Mouse (Mus musculus): ENCODE measurements around the gene Bcl6b.

The Bcl6b gene

GRCm38 (mm10) chr11:70233016-70233415, 3.4 kb upstream of the Bcl6b start:
- DNase-seq, result peak in 1 of 2 experiments; percentile 53

- peak; percentile 51 to 71 for DNase-seq
These were observed 2.9 kb upstream of the Bcl6b start for GRCm38 (mm10) chr11:70232546-70232945.

- peak; percentile 82 to 88 for DNase-seq
These were observed 685 bp upstream of the Bcl6b start for GRCm38 (mm10) chr11:70230239-70230727.

- DNase-seq, result peak; percentile 93
These were observed 770 bp downstream of the Bcl6b start for GRCm38 (mm10) chr11:70228828-70229227.

- no peak for DNase-seq
These were observed 1.8 kb downstream of the Bcl6b start for GRCm38 (mm10) chr11:70227661-70228245.

GRCm38 (mm10) chr11:70227126-70227525, 2.5 kb downstream of the Bcl6b start:
- DNase-seq, result no peak

GRCm38 (mm10) chr11:70226602-70226890, 3.1 kb downstream of the Bcl6b start:
- peak; percentile 63 to 75 for DNase-seq

GRCm38 (mm10) chr11:70225798-70226601, 3.6 kb downstream of the Bcl6b start:
- no peak for DNase-seq

GRCm38 (mm10) chr11:70223724-70224123, 5.9 kb downstream of the Bcl6b start:
- peak; percentile 63 to 83 for DNase-seq

GRCm38 (mm10) chr11:70221603-70222500, 7.7 kb downstream of the Bcl6b start:
- peak; percentile 64 to 74 for DNase-seq

- peak; percentile 99 for DNase-seq
These were observed 8.6 kb downstream of the Bcl6b start, which contains the start of gene Slc16a13 for GRCm38 (mm10) chr11:70220731-70221602. Gene Slc16a13, minus strand, starts transcription at chr11:70221064.

GRCm38 (mm10) chr11:70220323-70220722, 9.3 kb downstream of the Bcl6b start:
- DNase-seq, result peak in 1 of 2 experiments; percentile 65

- no peak for DNase-seq
These were observed 9.7 kb downstream of the Bcl6b start for GRCm38 (mm10) chr11:70219873-70220272.

GRCm38 (mm10) chr11:70218741-70219470, 10.7 kb downstream of the Bcl6b start:
- peak in 1 of 2 experiments; percentile 70 for DNase-seq

- peak; percentile 62 to 82 for DNase-seq
These were observed 11.6 kb downstream of the Bcl6b start for GRCm38 (mm10) chr11:70218039-70218438.

- DNase-seq, result no peak
These were observed 13.5 kb downstream of the Bcl6b start for GRCm38 (mm10) chr11:70216103-70216502.

- DNase-seq, result peak; percentile 68 to 84
These were observed 14.3 kb downstream of the Bcl6b start for GRCm38 (mm10) chr11:70215301-70215700.

- DNase-seq, result no peak
These were observed 14.8 kb downstream of the Bcl6b start for GRCm38 (mm10) chr11:70214856-70215209.

- peak; percentile 75 to 94 for DNase-seq
These were observed 15.3 kb downstream of the Bcl6b start for GRCm38 (mm10) chr11:70214191-70214855.

GRCm38 (mm10) chr11:70213736-70214135, 15.9 kb downstream of the Bcl6b start:
- DNase-seq, result peak; percentile 43 to 72

GRCm38 (mm10) chr11:70212896-70213295, 16.7 kb downstream of the Bcl6b start:
- peak; percentile 85 to 88 for DNase-seq
